Mouse (Mus musculus) CH12F3 (cell line): ENCODE results near the gene Spats2l.

Source experiments
- in situ Hi-C: fragments of 300-500 bp; cut with MboI; formaldehyde crosslinking; loops from 2 replicates; pipeline ENCODE4 v1.14.3; 2020; ENCODE audit warnings: low sequenced_read_pairs

The Spats2l gene

DNA sequence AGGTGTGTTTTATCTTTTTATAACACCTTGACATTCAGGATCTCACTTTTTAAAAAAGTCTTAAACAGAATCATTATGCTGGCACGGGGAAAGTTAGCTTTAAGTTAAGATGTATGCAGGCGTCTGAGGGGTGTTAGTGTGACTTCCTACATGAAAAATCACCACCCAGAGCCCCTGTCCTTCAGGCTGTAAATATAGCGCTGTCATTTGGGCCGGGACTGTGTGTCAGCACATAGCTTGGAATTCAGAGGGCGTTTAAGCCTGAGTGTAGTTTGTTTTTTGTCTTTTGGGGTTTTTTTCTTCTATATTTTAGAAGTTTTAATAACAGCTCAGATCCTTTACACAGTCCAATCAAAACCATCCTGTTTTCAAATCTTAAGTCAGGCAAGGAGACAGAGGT, 115.8 kb downstream of the Spats2l start:
- in situ Hi-C loops = no loop called here

DNA sequence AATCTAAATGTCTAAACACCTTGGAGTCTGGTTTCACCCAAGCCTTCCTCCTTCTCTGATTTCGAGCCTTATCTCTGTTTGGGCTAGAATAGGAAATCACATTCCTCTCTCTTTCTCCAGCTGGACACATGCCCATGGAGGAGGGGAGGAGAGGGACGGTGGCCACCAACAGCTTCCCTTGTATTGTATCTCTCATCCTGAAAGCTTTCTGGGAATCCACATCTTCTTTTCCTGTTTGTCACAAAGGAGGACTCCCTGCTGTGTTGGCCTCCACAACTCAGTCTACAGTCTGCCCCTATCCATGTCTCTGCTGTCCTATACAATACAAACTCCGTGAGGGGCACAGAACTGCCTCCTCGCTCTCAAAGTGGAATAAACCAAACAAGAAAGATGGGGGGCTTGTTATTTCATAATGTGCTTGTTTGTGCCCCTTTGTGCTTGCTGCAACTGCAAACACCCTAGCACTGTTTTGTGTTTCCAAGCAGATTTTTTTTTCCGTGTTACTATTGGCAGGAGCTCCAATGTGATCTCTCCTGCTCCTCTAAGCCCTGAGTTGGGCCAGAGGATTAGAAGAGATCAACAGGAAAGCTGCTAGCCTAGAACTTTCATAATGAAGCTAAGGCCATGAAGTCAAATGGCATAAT, 116.4 kb downstream of the Spats2l start:
- in situ Hi-C loops = no loop called here

- in situ Hi-C loops = no loop called here
These were observed 116.9 kb downstream of the Spats2l start for GRCm38 (mm10) chr1:57890903-57891267.

- in situ Hi-C loops = no loop called here
These were observed 127.5 kb downstream of the Spats2l start for GRCm38 (mm10) chr1:57901494-57901893.

GRCm38 (mm10) chr1:57903793-57904192, 129.8 kb downstream of the Spats2l start:
- in situ Hi-C loops = no loop called here

DNA sequence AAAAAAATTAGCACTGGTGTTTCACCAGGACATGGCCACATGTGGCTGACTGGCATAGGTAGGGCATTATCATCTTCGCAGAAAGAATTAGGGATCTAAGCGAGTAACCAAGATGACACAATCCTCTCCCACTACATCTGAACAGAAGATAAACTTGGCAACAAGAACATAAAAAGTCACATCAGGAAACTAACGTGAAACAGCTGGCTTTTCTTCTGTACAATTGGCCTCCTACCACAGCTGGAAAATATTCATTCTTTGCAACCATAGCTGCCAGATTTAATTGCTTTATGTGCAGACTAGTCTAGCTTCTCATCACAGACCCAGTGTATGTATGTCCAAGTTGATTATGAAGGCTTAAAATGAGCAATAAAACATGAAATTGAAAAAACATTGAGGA, 131.9 kb downstream of the Spats2l start:
- in situ Hi-C loops = no loop called here

- in situ Hi-C loops = no loop called here
These were observed 132.3 kb downstream of the Spats2l start for GRCm38 (mm10) chr1:57906312-57906711.

- in situ Hi-C loops = no loop called here
These were observed 137.6 kb downstream of the Spats2l start for GRCm38 (mm10) chr1:57911561-57911960.

DNA sequence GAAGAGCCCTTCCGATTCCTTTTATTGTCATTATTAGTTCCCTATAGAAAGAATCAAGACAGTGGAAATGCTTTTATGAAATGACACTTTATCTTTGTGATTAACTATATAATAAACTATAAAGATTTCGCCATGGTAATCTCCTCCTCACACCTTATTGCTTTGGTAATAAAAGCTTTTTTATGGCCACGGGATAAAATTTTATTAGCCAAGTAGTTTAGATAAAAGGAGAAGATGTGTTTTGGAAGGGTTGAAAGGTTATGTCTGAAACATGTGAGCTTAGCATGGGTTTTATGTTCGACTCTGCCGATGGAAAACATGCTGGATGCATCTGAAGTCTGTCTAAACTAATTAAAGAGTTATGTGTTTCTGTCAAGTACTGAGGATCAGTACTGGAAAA, 143.4 kb downstream of the Spats2l start:
- in situ Hi-C loops = no loop called here

DNA sequence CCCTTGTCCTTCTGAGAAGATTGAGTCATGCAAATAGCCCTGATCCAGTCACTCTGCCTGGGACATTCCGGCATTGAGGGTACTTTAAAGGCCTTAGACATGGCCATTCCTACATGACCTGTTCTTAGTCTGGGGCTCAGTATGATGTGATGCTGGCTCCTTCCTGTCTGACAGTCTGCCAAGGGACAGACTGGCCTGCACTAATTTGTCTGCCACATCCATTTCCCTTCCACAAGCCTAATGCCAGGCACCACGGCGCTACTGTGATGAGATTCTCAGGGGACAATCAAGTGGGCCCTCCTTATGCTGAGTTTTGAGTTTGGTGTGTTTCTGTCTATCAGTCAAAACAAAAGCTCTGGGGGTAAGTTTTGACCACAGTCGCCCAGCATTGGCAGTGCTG, 144.6 kb downstream of the Spats2l start:
- in situ Hi-C loops = no loop called here

DNA sequence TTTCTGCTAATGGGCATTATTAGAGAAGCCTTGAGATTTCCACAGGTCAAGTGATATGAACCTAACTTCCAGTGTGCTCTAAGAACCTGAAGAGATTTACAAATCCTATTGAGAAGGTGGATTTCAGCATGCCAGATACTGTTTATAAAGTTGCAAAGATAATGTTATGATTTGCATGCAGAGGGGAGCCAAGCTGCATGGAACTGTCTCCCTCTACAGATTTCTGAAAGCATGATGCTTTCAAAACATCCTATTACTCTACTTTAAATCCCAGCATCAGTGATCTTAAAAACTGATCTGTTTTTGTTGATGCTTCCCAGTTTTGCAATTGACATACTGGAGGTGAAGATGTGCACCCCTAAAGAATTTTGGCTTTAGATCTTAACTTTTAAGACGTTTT, 160.3 kb downstream of the Spats2l start:
- in situ Hi-C loops = no loop called here

GRCm38 (mm10) chr1:57940691-57941090, 166.7 kb downstream of the Spats2l start:
- in situ Hi-C loops = no loop called here

- in situ Hi-C loops = no loop called here
These were observed 167.1 kb downstream of the Spats2l start for GRCm38 (mm10) chr1:57941095-57941494.

DNA sequence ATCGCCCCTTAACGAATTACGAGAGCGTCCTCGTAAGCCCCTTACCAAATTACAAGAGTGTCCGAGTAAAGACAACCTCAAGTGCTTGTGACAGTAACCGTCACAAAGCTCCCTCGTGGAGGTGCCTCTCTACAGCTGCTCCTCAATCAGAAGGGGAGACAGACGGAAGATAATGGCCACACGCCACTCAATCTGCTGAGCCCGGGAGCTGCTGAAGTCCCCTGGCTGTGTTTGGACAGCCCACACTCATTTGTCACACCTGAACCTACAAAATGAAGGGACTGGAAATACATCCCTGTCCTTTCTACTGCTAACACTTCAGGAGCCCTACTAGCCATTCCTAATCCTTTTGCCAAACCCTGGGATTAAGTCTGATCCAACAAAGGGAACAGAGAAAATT, 167.8 kb downstream of the Spats2l start:
- in situ Hi-C loops = no loop called here

DNA sequence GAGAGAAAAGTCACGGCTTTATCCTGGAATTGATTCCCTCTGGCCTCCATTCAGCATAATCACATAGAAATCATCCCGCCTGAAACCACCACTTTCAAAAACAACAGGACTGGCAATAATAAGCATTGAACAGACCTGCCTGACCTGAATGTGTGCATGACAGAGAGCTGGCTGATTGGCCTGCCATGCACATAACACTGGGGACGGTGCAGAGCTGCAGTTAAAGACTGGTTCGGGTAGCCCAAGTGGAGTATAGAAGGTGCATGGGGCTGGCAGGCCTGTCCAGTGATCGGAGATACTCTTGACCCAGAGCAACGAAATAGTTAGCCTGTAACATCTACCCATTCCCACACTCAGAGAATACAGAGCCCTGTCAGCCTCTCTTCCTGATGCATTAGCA, 168.3 kb downstream of the Spats2l start:
- in situ Hi-C loops = no loop called here

- in situ Hi-C loops = no loop called here
These were observed 173.8 kb downstream of the Spats2l start for GRCm38 (mm10) chr1:57947552-57948347.

DNA sequence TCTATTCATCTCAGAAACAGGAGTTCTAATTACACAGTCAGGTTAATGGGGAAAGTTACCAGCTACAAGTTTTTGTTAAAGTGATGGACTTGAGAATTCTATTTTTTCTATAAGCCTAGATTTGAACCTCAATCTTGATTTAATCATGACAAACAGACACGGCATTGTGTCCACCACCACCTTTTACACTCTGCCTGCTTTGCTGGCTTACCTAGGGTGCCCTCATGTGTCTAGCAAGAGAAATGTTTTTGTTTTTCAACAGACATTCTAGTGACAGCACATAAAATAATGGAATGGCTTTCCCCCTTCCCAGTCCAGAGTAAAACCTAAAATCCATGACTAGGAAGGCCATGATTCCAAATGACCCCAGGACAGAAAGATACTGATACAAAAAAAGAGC, 175.2 kb downstream of the Spats2l start:
- in situ Hi-C loops = no loop called here

GRCm38 (mm10) chr1:57949716-57950115, 175.8 kb downstream of the Spats2l start:
- in situ Hi-C loops = loop anchor here (10.0 kb wide), 1 partner anchor 525 kb away; no protein-coding TSS in a partner anchor

DNA sequence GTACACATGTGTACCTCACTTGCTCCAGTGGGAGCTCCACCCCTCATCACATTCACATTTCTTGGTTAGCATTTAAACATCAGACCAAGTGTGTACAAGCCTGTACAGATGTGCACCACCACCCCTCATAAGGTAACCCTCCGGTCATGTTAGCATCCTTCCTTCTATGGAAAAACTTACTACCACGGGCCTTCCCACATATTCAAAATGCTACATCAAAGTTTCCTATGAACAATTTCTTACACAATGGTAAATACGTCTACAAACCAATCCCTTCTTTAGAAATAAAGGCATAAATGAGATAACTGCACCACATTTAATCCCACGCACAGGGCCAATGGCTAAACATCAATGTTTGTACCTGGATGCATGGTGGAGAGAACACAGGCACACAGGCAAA, 178.5 kb downstream of the Spats2l start:
- in situ Hi-C loops = loop anchor here (10.0 kb wide), 1 partner anchor 528 kb away; no protein-coding TSS in a partner anchor

DNA sequence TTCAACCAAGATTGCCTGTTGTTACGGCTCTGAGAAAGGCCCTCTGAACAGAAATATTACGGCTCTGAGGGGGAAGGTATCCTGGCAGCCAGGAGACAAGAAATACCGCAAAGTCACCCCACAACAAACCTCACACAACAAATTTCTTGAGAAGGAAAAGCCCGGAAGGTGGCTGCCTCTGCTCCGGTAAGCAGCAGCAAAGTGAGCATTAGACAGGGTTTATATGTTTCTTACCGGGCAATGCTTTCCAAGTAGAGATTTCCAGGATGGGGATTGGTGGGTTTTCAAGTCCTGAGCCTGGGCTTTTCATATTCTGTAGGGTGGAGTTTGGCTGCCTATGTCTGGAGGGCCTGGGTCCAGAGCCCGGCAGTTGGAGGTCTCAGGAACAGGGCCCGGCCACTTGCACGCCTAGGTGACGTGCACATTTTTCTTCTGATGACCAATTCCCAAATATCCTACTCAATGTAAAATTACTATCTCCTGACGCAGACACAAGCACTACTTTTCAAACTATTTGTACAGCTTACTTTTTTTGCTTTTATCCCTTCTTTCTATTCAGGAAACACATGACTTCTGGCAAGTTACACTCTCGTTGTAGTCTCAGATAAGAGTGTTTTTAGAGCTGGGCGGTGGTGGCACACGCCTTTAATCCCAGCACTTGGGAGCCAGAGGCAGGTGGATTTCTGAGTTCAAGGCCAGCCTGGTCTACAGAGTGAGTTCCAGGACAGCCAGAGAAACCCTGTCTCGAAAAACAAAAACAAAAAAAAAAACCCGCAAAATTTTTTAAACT, 179.8 kb downstream of the Spats2l start:
- in situ Hi-C loops = loop anchor here (10.0 kb wide), 1 partner anchor 529 kb away; no protein-coding TSS in a partner anchor

DNA sequence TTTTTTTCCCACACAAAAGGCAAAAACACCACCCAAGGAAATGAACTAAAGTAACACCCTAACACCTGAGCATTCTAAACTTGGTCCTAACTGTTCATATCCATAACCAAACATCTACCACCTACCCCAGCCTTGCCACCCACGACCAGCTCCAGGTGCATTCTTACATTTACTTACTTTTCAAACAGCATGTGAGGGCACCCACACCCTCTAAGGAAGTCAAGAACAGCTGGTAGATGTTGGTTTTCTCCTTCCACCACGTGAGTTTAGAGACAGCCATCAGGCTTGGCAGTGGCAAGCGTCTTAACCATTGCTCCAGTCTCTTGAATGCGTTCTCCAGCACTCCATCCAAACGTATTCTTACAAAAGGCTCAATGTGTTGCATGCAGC, 180.4 kb downstream of the Spats2l start:
- in situ Hi-C loops = loop anchor here (10.0 kb wide), 1 partner anchor 530 kb away; no protein-coding TSS in a partner anchor
